ENCODE assay signal across 15 mouse cellular contexts in genomic region chr7:117320552-117320951, GRCm38 (mm10).
DNase-seq lines count a peak whose midpoint lies in the region; ATAC-seq and TF ChIP-seq lines count a peak whose summit lies in the region.
"Had no signal": no experiment of that assay in that cellular context is flagged by ENCODE, and none has a peak within 500 bp of the region (broad histone marks: within the 10 kb centered on the region; RNA-seq: fewer than 3 reads in every experiment).

No protein-coding gene starts in this region.

- H3K4me1 ChIP-seq in forebrain, embryonic 15.5 days, result peaks cover 19% of the 10 kb centered on the region
- peaks cover 6% of the 10 kb centered on the region; the same call in 1 of the 2 replicates for H3K4me1 ChIP-seq in forebrain, embryonic 12.5 days
- no peaks in the 10 kb centered on the region for H3K4me1 ChIP-seq in liver, postnatal 0 days (ENCODE audit: insufficient read depth)
- no peaks in the 10 kb centered on the region for H3K4me1 ChIP-seq in liver, embryonic 11.5 days (replicated peaks; ENCODE audit: control insufficient read depth, insufficient read depth, low read length)
- no peaks in the 10 kb centered on the region for H3K4me1 ChIP-seq in hindbrain, embryonic 16.5 days (ENCODE audit: control insufficient read depth, insufficient read depth, low read depth, low read length)
- H3K4me1 ChIP-seq: embryonic facial prominence, embryonic 15.5 days; limb, embryonic 13.5 days; lung, embryonic 15.5 days had no signal

- H3K27ac ChIP-seq in forebrain, embryonic 15.5 days (replicated peaks), result no peak overlapping the region
- H3K27ac ChIP-seq in forebrain, embryonic 12.5 days, result no peak overlapping the region
- H3K27ac ChIP-seq in liver, postnatal 0 days (ENCODE audit: low read depth), result no peak overlapping the region
- H3K27ac ChIP-seq in liver, embryonic 11.5 days (ENCODE audit: low read depth, low read length), result no peak overlapping the region
- H3K27ac ChIP-seq in hindbrain, embryonic 16.5 days (ENCODE audit: low read depth, low read length), result no peak overlapping the region
- H3K27ac ChIP-seq: embryonic facial prominence, embryonic 15.5 days; limb, embryonic 13.5 days; lung, embryonic 15.5 days had no signal

- TF ChIP-seq POLR2A in brain, embryonic 14.5 days (IDR thresholded peaks at IDR 0.05; ENCODE audit: borderline replicate concordance, extremely low read depth, insufficient read depth, insufficient read length, poor library complexity, severe bottlenecking), result no peak

- no peaks in the 10 kb centered on the region for H3K36me3 ChIP-seq in forebrain, embryonic 15.5 days
- no peaks in the 10 kb centered on the region for H3K36me3 ChIP-seq in forebrain, embryonic 12.5 days (replicated peaks)
- H3K36me3 ChIP-seq in liver, postnatal 0 days (replicated peaks; ENCODE audit: insufficient read depth, low read length), result no peaks in the 10 kb centered on the region
- H3K36me3 ChIP-seq in liver, embryonic 11.5 days (ENCODE audit: control insufficient read depth, insufficient read depth, low read length), result no peaks in the 10 kb centered on the region
- no peaks in the 10 kb centered on the region for H3K36me3 ChIP-seq in hindbrain, embryonic 16.5 days (ENCODE audit: control insufficient read depth, insufficient read depth, low read length)
- H3K36me3 ChIP-seq: embryonic facial prominence, embryonic 15.5 days; limb, embryonic 13.5 days; lung, embryonic 15.5 days had no signal

- no peaks in the 10 kb centered on the region for H3K9me3 ChIP-seq in forebrain, embryonic 15.5 days
- H3K9me3 ChIP-seq in forebrain, embryonic 12.5 days, result no peaks in the 10 kb centered on the region
- H3K9me3 ChIP-seq in liver, postnatal 0 days (ENCODE audit: low read length), result no peaks in the 10 kb centered on the region
- no peaks in the 10 kb centered on the region for H3K9me3 ChIP-seq in liver, embryonic 11.5 days (ENCODE audit: control insufficient read depth, low read length)
- no peaks in the 10 kb centered on the region for H3K9me3 ChIP-seq in hindbrain, embryonic 16.5 days (ENCODE audit: control insufficient read depth, low read length)
- H3K9me3 ChIP-seq: embryonic facial prominence, embryonic 15.5 days; limb, embryonic 13.5 days; lung, embryonic 15.5 days had no signal

- 0 out of 2 replicates have a peak, but pooled peaks have one; percentile 23 for ATAC-seq in forebrain, embryonic 15.5 days (replicated peaks)
- ATAC-seq in forebrain, embryonic 12.5 days (ENCODE audit: low FRiP score), result no peak
- ATAC-seq in liver, postnatal 0 days, result no peak
- no peak for ATAC-seq in liver, embryonic 11.5 days (replicated peaks; ENCODE audit: low FRiP score)
- ATAC-seq in hindbrain, embryonic 16.5 days, result no peak

- no peak for DNase-seq in liver, postnatal 0 days
- no peak for DNase-seq in liver, embryonic 11.5 days (ENCODE audit: low spot score)
- peak; percentile 77 for DNase-seq in brain, embryonic 14.5 days (ENCODE audit: low read depth)
- peak; percentile 48 to 77 for DNase-seq in layer of hippocampus, postnatal 14 days (ENCODE audit: low spot score in 2 of 2)
- DNase-seq in adrenal gland, postnatal 10 days, result no peak
- DNase-seq: kidney, adult 2 months; right cerebral cortex, postnatal 25 days; thymus, postnatal 36 days had no signal

- WGBS in forebrain, embryonic 15.5 days, result 32% methylated on average over 6 of the region's 6 CpGs
- WGBS in forebrain, embryonic 12.5 days, result 48% methylated on average over 6 of the region's 6 CpGs
- WGBS in liver, postnatal 0 days (ENCODE audit: insufficient replicate concordance), result 42% methylated on average over 6 of the region's 6 CpGs
- WGBS in liver, embryonic 11.5 days, result 40% methylated on average over 6 of the region's 6 CpGs
- 42% methylated on average over 6 of the region's 6 CpGs for WGBS in hindbrain, embryonic 16.5 days

- no peak overlapping the region for H3K9ac ChIP-seq in forebrain, embryonic 15.5 days (replicated peaks)
- H3K9ac ChIP-seq in forebrain, embryonic 12.5 days, result no peak overlapping the region
- no peak overlapping the region for H3K9ac ChIP-seq in liver, postnatal 0 days (replicated peaks)
- no peak overlapping the region for H3K9ac ChIP-seq in liver, embryonic 11.5 days (ENCODE audit: low read depth, low read length)
- no peak overlapping the region for H3K9ac ChIP-seq in hindbrain, embryonic 16.5 days (ENCODE audit: low read depth, low read length)
- H3K9ac ChIP-seq: embryonic facial prominence, embryonic 15.5 days; limb, embryonic 13.5 days; lung, embryonic 15.5 days had no signal

- H3K27me3 ChIP-seq in forebrain, embryonic 15.5 days, result no peaks in the 10 kb centered on the region
- no peaks in the 10 kb centered on the region for H3K27me3 ChIP-seq in forebrain, embryonic 12.5 days
- 0 out of 2 replicates have a peak, but pooled peaks cover 2% of the 10 kb centered on the region for H3K27me3 ChIP-seq in liver, postnatal 0 days (ENCODE audit: insufficient read depth, low read length)
- H3K27me3 ChIP-seq in liver, embryonic 11.5 days (replicated peaks; ENCODE audit: control insufficient read depth, insufficient read depth, low read length), result no peaks in the 10 kb centered on the region
- no peaks in the 10 kb centered on the region for H3K27me3 ChIP-seq in hindbrain, embryonic 16.5 days (replicated peaks; ENCODE audit: control insufficient read depth, insufficient read depth, low read length)
- H3K27me3 ChIP-seq: embryonic facial prominence, embryonic 15.5 days; limb, embryonic 13.5 days; lung, embryonic 15.5 days had no signal

- no peak overlapping the region for H3K4me3 ChIP-seq in forebrain, embryonic 15.5 days
- no peak overlapping the region for H3K4me3 ChIP-seq in forebrain, embryonic 12.5 days (replicated peaks)
- no peak overlapping the region for H3K4me3 ChIP-seq in liver, postnatal 0 days (ENCODE audit: low read depth, low read length)
- no peak overlapping the region for H3K4me3 ChIP-seq in liver, embryonic 11.5 days (ENCODE audit: low read depth, low read length)
- H3K4me3 ChIP-seq in hindbrain, embryonic 16.5 days (ENCODE audit: low read length), result no peak overlapping the region
- H3K4me3 ChIP-seq: embryonic facial prominence, embryonic 15.5 days; limb, embryonic 13.5 days; lung, embryonic 15.5 days had no signal

- TF ChIP-seq CTCF in liver, postnatal 0 days (IDR thresholded peaks at IDR 0.05; ENCODE audit: low read depth), result 0 out of 2 replicates have a peak, but pooled peaks have one; percentile 4
- TF ChIP-seq CTCF in brain, embryonic 14.5 days (IDR thresholded peaks at IDR 0.05; ENCODE audit: borderline replicate concordance, extremely low read depth, insufficient read depth, insufficient read length), result peak; percentile 26; the same call in 1 of the 2 replicates

- H3K4me2 ChIP-seq in forebrain, embryonic 15.5 days (replicated peaks), result no peak overlapping the region
- no peak overlapping the region for H3K4me2 ChIP-seq in forebrain, embryonic 12.5 days
- no peak overlapping the region for H3K4me2 ChIP-seq in liver, postnatal 0 days (ENCODE audit: low read depth, low read length)
- H3K4me2 ChIP-seq in liver, embryonic 11.5 days, result no peak overlapping the region
- no peak overlapping the region for H3K4me2 ChIP-seq in hindbrain, embryonic 16.5 days (ENCODE audit: low read length)
- H3K4me2 ChIP-seq: embryonic facial prominence, embryonic 15.5 days; limb, embryonic 13.5 days; lung, embryonic 15.5 days; midbrain, embryonic 11.5 days had no signal

- TF ChIP-seq EP300 in liver, postnatal 0 days (IDR thresholded peaks at IDR 0.05; ENCODE audit: low read depth), result no peak

Comparison
In these comparisons a context has a peak if more than half of its experiments do, and no peak if none do; other contexts are left out.
1. DNase-seq: peak in brain, embryonic 14.5 days (single experiment) and layer of hippocampus, postnatal 14 days (2 of 2); none in liver, postnatal 0 days (single experiment), liver, embryonic 11.5 days (single experiment) and adrenal gland, postnatal 10 days (single experiment).